Mouse (Mus musculus) brown adipose tissue, adult 24 weeks (tissue): ENCODE results near the gene Klk1b9. TPM values are rescaled to one million over a fixed set of nuclear protein-coding genes. Genes with fewer than 3 reads are reported as not detected.
"Not testable (repeated sequence)": the region's sequence is repeated elsewhere in the genome, so short reads cannot be mapped to it uniquely, and the experiment has no call there.

Source experiments
- H3K27ac ChIP-seq: fragments of 200-500 bp; replicated peaks from 2 replicates; pipeline ENCODE4 v1.5.1; 2012; ENCODE audit warnings: low read depth, mild to moderate bottlenecking, low read length
- H3K4me1 ChIP-seq: fragments of 200-500 bp; 2 replicates; pipeline ENCODE4 v1.6.1; 2012; ENCODE audit warnings: low read length, mixed read lengths; ENCODE audit not compliant: control insufficient read depth, insufficient read depth, insufficient read length
- H3K4me3 ChIP-seq: fragments of 200-500 bp; 2 replicates; pipeline ENCODE4 v1.5.1; 2012; ENCODE audit warnings: low read depth, mild to moderate bottlenecking, low read length, moderate library complexity; ENCODE audit not compliant: insufficient read depth
- polyA plus RNA-seq: library from polyadenylated mRNA; stranded (reverse); fragments of >200 nt; gene quantifications from 2 replicates; pipeline ENCODE4 v1.2.4, GENCODE M21; 2012; ENCODE audit not compliant: missing spikeins, insufficient read depth, insufficient read length

Klk1b9 gene
- polyA plus RNA-seq, 1 experiment = not detected

GRCm38 (mm10) chr7:44004847-44005246 is 29.0 kb downstream of the Klk1b9 start:
- no peak overlapping the region for H3K4me3 ChIP-seq
- no peak overlapping the region for H3K27ac ChIP-seq
- H3K4me1 ChIP-seq = no peaks in the 10 kb centered on the region

- not testable (repeated sequence) for H3K4me1 ChIP-seq, H3K27ac ChIP-seq, H3K4me3 ChIP-seq
Measured at GRCm38 (mm10) chr7:44011868-44012267, 36.0 kb downstream of the Klk1b9 start, which contains the start of gene Klk1b26. Klk1b26 (plus strand) TSS chr7:44012168.

GRCm38 (mm10) chr7:44014666-44015065 is 38.8 kb downstream of the Klk1b9 start:
- H3K4me3 ChIP-seq, H3K27ac ChIP-seq, H3K4me1 ChIP-seq: not testable (repeated sequence)

- Histone ChIP-seq H3K27ac (no peak overlapping the region), H3K4me3 (no peak overlapping the region), H3K4me1 (no peaks in the 10 kb centered on the region)
Measured at GRCm38 (mm10) chr7:44015071-44015470, 39.2 kb downstream of the Klk1b9 start.

Other genes with a start within 250 kb of the Klk1b9 start
- not detected in 2 replicates for gene Klk12, start 207.2 kb upstream of the Klk1b9 start, polyA plus RNA-seq
- not detected in 2 replicates for gene Klk11, start 201.5 kb upstream of the Klk1b9 start, polyA plus RNA-seq
- gene Klk10, start 195.0 kb upstream of the Klk1b9 start, polyA plus RNA-seq = not detected in 2 replicates
- not detected in 2 replicates for gene Klk9, start 184.2 kb upstream of the Klk1b9 start, polyA plus RNA-seq
- gene Klk8, start 178.5 kb upstream of the Klk1b9 start, polyA plus RNA-seq = 2.3 and 3.4 TPM in 2 replicates
- not detected in 2 replicates for gene Klk7, start 164.8 kb upstream of the Klk1b9 start, polyA plus RNA-seq
- not detected in 2 replicates for gene Klk6, start 151.6 kb upstream of the Klk1b9 start, polyA plus RNA-seq
- gene Klk5, start 134.1 kb upstream of the Klk1b9 start, polyA plus RNA-seq = not detected in 2 replicates
- not detected in 2 replicates for gene Klk4, start 94.9 kb upstream of the Klk1b9 start, polyA plus RNA-seq
- gene Klk15, start 42.3 kb upstream of the Klk1b9 start, polyA plus RNA-seq = not detected in 2 replicates
- gene Klk1b8, start 25.4 kb upstream of the Klk1b9 start, polyA plus RNA-seq = not detected in 2 replicates
- not detected in 2 replicates for gene Klk1b1, start 9.3 kb upstream of the Klk1b9 start, polyA plus RNA-seq
- not detected in 2 replicates for gene Klk1b11, start 19.8 kb downstream of the Klk1b9 start, polyA plus RNA-seq
- not detected in 2 replicates for gene Klk1b26, start 36.1 kb downstream of the Klk1b9 start, polyA plus RNA-seq
- gene Klk1b27, start 76.2 kb downstream of the Klk1b9 start, polyA plus RNA-seq = not detected in 2 replicates
- gene Klk1b21, start 126.3 kb downstream of the Klk1b9 start, polyA plus RNA-seq = not detected in 2 replicates
- not detected in 2 replicates for gene Klk1b22, start 136.6 kb downstream of the Klk1b9 start, polyA plus RNA-seq
- gene Klk1b16, start 160.7 kb downstream of the Klk1b9 start, polyA plus RNA-seq = not detected in 2 replicates
- not detected in 2 replicates for gene Klk1b24, start 212.2 kb downstream of the Klk1b9 start, polyA plus RNA-seq
- gene Klk1b3, start 222.1 kb downstream of the Klk1b9 start, polyA plus RNA-seq = not detected in 2 replicates
- not detected in 2 replicates for gene Klk1b4, start 231.4 kb downstream of the Klk1b9 start, polyA plus RNA-seq
- not detected in 2 replicates for gene Klk1b5, start 239.9 kb downstream of the Klk1b9 start, polyA plus RNA-seq
- gene Klk1, start 249.3 kb downstream of the Klk1b9 start, polyA plus RNA-seq = not detected in 2 replicates